Mouse (Mus musculus) spleen, postnatal 0 days (tissue): ENCODE measurements around the gene Cop1. TPM values are rescaled to one million over a fixed set of nuclear protein-coding genes. Genes with fewer than 3 reads are reported as not detected.

ENCODE experiments used
- polyA plus RNA-seq: library from polyadenylated mRNA; unstranded; fragments of >200 nt; fragmentation: Nextera tagmentation; extraction: Ambion mirVana; gene quantifications from 2 replicates; pipeline ENCODE4 v1.2.1, GENCODE M21; 2015

The Cop1 gene
- 52.0 and 53.2 TPM in 2 replicates for polyA plus RNA-seq

GRCm38 (mm10) chr1:159231781-159232571, at the start of gene Cop1:
TSS of gene Cop1 (plus strand) at chr1:159232320.

